Mouse (Mus musculus) kidney, adult 18-20 months (tissue): ENCODE results near the gene Plk3.

ENCODE experiments used
- DNase-seq: peaks from one replicate; pipeline ENCODE4 v3.0.0; 2021

The Plk3 gene

DNA sequence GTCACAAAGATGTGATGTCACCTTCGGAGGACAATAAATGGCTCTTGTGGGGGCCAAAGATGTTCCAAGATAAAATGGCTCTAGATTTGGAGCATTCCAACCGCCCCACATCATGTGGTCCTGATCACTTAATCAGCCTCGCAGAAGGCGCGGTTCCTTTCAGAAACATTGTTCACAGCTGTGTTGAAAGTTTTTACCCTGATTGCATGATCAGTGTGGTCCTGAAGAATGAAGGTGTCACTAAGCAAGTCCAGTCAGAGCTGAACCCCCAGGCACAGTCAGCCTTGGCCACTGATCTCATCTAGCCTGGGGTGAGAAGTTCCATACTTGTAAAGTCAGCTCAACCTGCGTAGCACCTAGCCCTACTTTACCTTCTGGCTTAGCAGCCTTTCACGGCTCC lies 15.8 kb downstream of the Plk3 start:
- DNase-seq = no peak

DNA sequence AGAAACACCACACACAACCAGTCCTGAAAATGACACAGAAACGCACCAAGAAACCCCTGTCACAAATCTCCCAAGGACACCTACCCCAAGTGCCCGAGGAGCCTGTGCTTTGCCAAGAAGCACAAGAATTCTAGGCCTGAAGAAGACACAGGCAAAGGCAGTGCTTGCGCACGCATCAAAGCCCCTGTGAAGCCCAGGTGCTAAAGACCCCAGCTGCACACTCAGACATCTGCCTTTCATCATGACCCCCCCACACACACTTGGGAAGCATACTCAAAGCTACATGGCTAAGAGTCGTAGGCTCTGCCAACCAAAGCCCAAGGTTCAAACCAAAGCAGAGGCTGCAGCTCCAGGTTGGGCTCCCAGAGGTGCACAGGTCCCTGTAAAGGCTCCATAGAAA lies 18.2 kb downstream of the Plk3 start:
- DNase-seq = no peak

DNA sequence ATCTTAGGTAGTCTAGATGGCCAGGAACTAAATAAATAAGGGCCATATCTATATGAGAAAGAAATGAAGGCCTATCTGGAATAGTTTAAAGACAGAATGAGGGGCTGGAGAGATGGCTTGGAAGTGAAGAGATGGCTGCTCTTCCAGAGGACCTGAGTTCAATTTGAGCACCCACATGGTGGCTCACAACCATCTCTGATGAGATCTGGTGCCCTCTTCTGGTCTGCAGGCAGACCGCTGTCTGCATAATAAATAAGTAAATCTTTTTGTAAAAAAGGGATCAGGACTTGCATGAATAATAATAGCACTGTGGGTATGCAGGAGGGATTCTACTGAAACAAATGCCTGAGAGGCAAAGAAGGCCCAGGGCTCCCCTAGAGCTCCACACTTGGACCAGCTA lies 20.5 kb downstream of the Plk3 start:
- DNase-seq = no peak

DNA sequence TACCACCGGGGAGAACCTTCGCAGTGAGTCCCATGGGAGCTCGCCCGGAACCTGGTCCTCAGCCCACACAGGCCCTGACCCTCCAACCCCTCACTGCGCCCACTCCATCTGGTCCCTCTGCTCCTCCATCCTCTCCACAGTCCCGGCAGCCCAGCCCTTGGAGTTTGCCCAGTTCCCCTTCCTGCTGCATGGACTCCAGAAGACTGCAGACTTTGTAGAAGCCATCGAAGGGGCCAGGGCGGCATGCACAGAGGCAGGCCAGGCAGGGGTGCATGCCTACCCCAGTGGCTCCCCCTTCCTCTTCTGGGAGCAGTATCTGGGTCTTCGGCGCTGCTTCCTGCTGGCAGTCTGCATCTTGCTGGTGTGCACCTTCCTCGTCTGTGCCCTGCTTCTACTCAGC lies 22.8 kb downstream of the Plk3 start:
- DNase-seq = no peak

DNA sequence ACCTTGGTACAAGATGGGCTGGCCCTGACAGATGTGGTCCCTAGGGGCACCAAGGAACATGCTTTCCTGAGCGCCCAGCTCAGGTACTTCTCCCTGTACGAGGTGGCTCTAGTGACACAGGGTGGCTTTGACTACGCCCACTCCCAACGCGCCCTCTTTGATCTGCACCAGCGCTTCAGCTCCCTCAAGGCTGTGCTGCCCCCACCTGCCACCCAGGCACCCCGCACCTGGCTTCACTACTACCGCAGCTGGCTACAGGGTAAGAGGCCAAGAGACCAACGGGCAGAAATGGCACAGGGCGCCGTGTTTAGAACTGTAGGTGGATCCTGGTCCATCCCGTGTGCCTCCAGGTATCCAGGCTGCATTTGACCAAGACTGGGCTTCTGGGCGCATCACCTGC lies 23.5 kb downstream of the Plk3 start:
- no peak for DNase-seq

DNA sequence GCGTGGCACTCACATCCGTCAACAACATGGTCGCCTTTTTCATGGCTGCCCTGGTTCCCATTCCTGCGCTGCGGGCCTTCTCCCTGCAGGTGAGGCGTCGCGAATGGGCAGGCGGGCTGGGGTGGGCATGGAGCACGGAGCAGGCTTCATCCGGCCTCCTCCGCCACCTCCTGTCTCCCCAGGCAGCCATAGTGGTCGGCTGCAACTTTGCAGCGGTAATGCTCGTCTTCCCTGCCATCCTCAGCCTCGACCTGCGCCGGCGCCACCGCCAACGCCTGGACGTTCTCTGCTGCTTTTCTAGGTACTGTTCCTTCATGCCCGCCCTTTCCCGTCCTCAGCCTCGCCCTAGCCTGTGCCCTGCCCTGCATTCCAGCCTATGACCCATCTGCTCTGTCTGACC lies 24.4 kb downstream of the Plk3 start:
- DNase-seq = no peak

DNA sequence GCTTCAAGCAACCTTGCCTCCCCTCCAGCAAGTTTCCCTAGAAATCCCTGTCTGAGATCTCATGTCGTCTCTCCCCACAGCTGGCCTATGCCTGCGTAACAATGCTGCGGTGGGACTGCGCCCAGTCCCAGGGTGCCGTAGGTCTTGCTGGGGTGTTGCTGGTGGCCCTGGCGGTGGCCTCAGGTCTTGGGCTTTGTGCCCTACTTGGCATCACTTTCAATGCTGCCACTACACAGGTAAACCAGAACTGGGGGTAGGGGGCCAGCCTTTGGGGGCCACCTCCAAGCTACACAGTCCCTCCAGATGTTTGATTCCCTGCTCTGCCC lies 25.3 kb downstream of the Plk3 start:
- DNase-seq = no peak

DNA sequence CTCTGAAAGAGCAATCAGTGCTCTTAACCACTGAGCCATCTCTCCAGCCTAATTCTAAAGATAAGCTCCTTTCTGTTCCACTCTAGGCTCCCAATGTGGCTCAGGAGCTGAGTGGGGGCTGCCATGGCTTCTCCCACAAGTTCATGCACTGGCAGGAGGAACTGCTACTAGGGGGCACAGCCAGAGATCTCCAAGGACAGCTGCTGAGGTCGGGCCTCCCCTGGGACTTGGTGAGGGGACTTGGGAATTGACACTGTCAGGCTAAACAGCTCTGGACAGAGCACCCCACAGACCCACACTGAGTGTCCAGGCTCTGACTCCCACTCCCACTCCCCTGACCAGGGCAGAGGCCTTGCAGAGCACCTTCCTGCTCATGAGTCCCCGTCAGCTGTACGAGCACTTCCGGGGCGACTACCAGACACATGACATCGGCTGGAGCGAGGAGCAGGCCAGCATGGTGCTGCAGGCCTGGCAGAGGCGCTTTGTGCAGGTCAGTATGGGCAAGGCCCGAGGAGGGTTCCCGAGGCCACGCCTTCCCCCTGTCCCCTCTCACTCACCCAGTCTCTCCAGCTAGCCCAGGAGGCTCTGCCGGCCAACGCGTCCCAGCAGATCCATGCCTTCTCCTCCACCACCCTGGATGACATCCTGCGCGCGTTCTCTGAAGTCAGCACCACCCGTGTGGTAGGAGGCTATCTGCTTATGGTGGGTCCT lies 25.8 kb downstream of the Plk3 start:
- no peak for DNase-seq

DNA sequence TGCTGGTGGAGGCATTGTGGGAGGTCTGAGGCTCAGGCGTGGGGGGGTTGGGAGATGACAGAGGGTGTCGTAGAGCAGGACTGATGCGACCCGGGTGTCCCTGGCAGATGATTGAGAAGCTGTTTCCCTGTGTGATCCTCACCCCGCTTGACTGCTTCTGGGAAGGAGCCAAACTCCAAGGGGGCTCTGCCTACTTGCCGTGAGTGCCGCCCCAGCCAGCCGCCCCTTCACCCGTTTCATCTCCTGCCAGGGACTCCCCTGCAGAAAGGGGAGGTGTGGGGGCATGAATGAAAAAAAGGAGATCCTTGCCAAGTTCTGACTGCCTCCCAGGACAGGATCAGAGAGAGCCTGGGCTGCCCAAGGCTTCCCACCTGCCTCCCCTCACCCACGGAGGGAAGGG lies 28.6 kb downstream of the Plk3 start:
- no peak for DNase-seq

DNA sequence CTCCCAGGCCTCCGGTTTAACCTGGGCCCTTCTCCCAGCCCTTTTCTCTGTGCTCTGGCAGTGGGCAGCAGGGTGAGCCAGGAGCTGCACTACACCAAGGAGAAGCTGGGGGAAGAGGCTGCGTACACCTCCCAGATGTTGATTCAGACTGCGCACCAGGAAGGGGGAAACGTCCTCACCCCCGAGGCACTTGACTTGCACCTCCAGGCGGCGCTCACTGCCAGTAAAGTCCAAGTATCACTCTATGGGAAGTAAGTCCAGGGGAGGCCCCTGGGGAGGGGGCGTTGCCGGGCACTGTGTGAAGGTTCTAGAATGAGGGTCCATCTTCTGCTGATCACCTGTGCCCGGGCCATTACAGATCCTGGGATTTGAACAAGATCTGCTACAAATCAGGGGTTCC lies 29.1 kb downstream of the Plk3 start:
- no peak for DNase-seq

- peak; percentile 44 for DNase-seq
These were observed 32.5 kb downstream of the Plk3 start for GRCm38 (mm10) chr4:117101218-117101617.

GRCm38 (mm10) chr4:117100036-117100435 lies 33.7 kb downstream of the Plk3 start:
- DNase-seq = no peak

- DNase-seq = no peak
These were observed 35.1 kb downstream of the Plk3 start for GRCm38 (mm10) chr4:117098764-117099036.

- DNase-seq = no peak
These were observed 35.6 kb downstream of the Plk3 start for GRCm38 (mm10) chr4:117097969-117098763.

DNA sequence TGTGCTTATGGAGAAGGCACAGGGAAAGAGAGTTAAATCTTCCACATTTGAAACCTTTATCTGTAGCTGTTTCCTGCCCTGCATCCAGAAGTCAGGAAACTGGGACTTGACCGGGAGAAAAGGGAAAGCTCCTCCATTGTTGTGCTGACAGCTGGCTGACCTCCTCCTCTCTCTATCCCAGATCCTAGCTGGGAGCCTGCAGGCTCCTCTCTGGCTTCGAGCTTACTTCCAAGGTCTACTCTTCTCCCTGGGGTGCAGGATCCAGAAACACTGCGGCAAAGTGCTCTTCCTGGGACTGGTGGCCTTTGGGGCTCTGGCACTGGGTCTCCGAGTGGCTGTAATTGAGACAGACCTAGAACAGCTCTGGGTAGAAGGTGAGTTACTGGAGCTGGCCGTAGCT lies 37.1 kb downstream of the Plk3 start:
- peak; percentile 12 for DNase-seq

DNA sequence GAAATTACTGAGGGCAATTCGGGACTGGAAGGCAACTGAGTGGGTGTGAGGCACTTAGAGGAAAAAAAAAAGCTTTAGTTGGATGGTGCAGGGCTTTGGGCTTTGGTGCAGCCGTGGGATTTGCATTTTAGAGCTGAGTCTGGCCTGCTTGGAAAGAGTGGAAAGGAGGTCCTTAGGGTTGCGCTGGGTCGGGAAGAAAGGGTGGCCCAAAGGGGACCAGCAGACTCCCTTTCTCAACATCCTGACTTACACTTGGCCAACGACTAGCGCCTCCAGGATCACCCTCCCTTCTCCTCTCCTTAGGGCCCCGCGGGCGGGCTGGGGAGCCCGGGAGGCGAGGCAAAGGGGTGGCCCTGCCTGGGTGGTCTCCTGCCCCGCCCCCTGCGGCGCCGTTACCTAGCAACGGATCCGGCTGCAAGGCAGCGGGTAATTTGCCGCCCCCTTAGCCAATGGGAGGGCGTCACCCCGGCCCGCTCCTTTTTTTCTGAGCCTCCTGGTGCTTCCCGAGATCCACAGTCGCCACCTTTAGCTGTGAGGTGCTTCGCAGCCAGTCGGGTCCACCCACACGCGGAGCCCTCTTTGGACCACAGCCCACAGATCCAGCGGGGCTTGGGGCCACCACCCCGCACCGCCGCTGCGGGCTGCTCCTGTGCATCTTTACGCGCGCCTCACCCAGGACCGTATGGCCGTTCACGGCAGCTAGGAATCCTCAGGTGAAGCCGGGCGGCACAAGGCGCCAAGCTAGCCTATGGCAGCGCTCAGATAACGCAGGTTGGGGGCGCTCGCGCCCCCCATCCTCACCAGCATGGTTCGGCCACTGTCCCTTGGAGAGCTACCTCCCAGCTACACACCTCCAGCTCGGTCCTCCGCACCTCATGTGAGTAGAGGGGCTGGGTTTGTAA lies 38.0 kb downstream of the Plk3 start, which contains the start of gene Ptch2:
Gene Ptch2, plus strand, starts transcription at position 525 of the 902 bp plus-strand sequence.
- DNase-seq = peak; percentile 55

GRCm38 (mm10) chr4:117094626-117095361 lies 39.0 kb downstream of the Plk3 start:
- DNase-seq = peak; percentile 18

GRCm38 (mm10) chr4:117090586-117090985 lies 43.2 kb downstream of the Plk3 start:
- no peak for DNase-seq

- DNase-seq = no peak
These were observed 45.7 kb downstream of the Plk3 start for GRCm38 (mm10) chr4:117087948-117088640.
